Mouse (Mus musculus) C2C12 (cell line): Measurements from ENCODE around the gene Irs1. TPM values are rescaled to one million over a fixed set of nuclear protein-coding genes. Genes with fewer than 3 reads are reported as not detected.

ENCODE experiments used
- H3K27me3 ChIP-seq: one replicate; pipeline ENCODE4 v1.6.1; 2011; ENCODE audit not compliant: control insufficient read depth, insufficient read depth, insufficient read length
- H3K36me3 ChIP-seq: one replicate; pipeline ENCODE4 v1.6.1; 2011; ENCODE audit not compliant: control insufficient read depth, insufficient read depth
- H3K4me3 ChIP-seq: one replicate; pipeline ENCODE4 v1.5.1; 2011; ENCODE audit warnings: mild to moderate bottlenecking, control low read depth; ENCODE audit not compliant: poor library complexity, insufficient read depth, severe bottlenecking
- H3K79me2 ChIP-seq: one replicate; pipeline ENCODE4 v1.6.1; 2011; ENCODE audit not compliant: control insufficient read depth, insufficient read depth
- H3K79me3 ChIP-seq: one replicate; pipeline ENCODE4 v1.6.1; 2011; ENCODE audit warnings: low read depth, control low read depth
- H3ac ChIP-seq: one replicate; pipeline ENCODE3; 2011; ENCODE audit warnings: low read depth; ENCODE audit not compliant: control insufficient read depth, insufficient read length
- CEBPB ChIP-seq: IDR thresholded peaks from one replicate; pipeline ENCODE4 v1.6.1; 2011; ENCODE audit warnings: low read depth, mild to moderate bottlenecking, control low read depth, moderate library complexity
- CTCF ChIP-seq: IDR thresholded peaks from one replicate; pipeline ENCODE4 v1.5.1; 2011; ENCODE audit not compliant: control insufficient read depth, insufficient read depth, insufficient read length
- FOSL1 ChIP-seq: IDR thresholded peaks from one replicate; pipeline ENCODE4 v1.8.0; 2011; ENCODE audit warnings: mild to moderate bottlenecking, low read length; ENCODE audit not compliant: poor library complexity, insufficient read depth, severe bottlenecking
- MAX ChIP-seq: IDR thresholded peaks from one replicate; pipeline ENCODE4 v1.6.1; 2011; ENCODE audit warnings: mild to moderate bottlenecking, control low read depth
- MYOD1 ChIP-seq: IDR thresholded peaks from one replicate; pipeline ENCODE4 v1.6.1; 2011; ENCODE audit warnings: low read depth; ENCODE audit not compliant: control insufficient read depth, insufficient read length
- MYOG ChIP-seq: IDR thresholded peaks from one replicate; pipeline ENCODE4 v1.6.1; 2011; ENCODE audit not compliant: control insufficient read depth, insufficient read length; ENCODE audit errors: extremely low read depth
- USF1 ChIP-seq: IDR thresholded peaks from one replicate; pipeline ENCODE4 v1.6.1; 2011; ENCODE audit warnings: low read depth, mild to moderate bottlenecking, control low read depth, moderate library complexity
- polyA plus RNA-seq: library from polyadenylated mRNA; unstranded; fragments of >200 nt; fragmentation: generic; extraction: Trizol; gene quantifications from one replicate; pipeline ENCODE4 v1.2.1, GENCODE M21; 2012; ENCODE audit warnings: missing spikeins

Gene Irs1
- polyA plus RNA-seq, 1 experiment = 4.6 TPM

GRCm38 (mm10) chr1:82262331-82262730 lies 28.9 kb downstream of the Irs1 start:
- H3ac ChIP-seq = no peak overlapping the region
- H3K27me3 ChIP-seq = no peaks in the 10 kb centered on the region
- TF ChIP-seq MYOD1 (no peak), CTCF (no peak), CEBPB (no peak), MAX (no peak), USF1 (no peak), MYOG (no peak), FOSL1 (no peak)
- H3K79me2 ChIP-seq = peaks cover 99% of the 10 kb centered on the region
- peaks cover 67% of the 10 kb centered on the region for H3K36me3 ChIP-seq
- H3K4me3 ChIP-seq = no peak overlapping the region
- H3K79me3 ChIP-seq = peaks cover 55% of the 10 kb centered on the region

GRCm38 (mm10) chr1:82261638-82262037 lies 29.6 kb downstream of the Irs1 start:
- Histone ChIP-seq H3K79me3 (peaks cover 50% of the 10 kb centered on the region), H3K4me3 (no peak overlapping the region)
- TF ChIP-seq USF1 = no peak
- TF ChIP-seq MYOG = no peak
- TF ChIP-seq MAX = no peak
- no peak for TF ChIP-seq MYOD1

DNA sequence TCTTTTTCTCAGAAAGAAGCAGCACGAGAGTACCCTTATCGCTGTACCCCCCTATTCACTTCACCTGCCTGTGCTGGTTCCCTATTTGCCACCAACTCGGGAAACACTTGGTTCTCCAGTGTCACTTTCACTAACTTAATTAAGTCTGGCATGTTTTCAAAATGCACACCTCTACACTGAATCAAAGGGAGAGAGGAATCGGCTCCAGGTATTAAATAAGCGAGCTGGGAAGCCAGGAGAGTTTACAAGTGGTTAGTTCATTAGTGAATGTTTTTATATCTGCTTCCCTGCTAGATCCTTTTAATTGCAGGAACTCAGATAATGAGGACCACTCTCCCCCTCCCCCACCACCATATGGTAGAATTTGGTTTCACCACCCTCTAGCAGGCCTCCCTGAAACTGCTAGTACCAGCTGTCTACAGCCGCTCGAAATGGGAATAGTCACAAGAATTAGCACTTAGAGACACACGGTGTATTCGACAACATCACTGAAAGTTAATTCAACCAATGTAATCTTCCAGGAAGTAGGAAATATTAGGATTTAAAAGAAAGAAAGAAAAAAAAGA lies 30.1 kb downstream of the Irs1 start:
- Histone ChIP-seq H3K27me3 (no peaks in the 10 kb centered on the region), H3K79me2 (peaks cover 99% of the 10 kb centered on the region), H3ac (no peak overlapping the region), H3K79me3 (peaks cover 45% of the 10 kb centered on the region), H3K4me3 (no peak overlapping the region), H3K36me3 (peaks cover 68% of the 10 kb centered on the region)
- TF ChIP-seq USF1 (no peak), CTCF (no peak), FOSL1 (no peak), MYOG (no peak), CEBPB (no peak), MAX (no peak), MYOD1 (no peak)

More at GRCm38 (mm10) chr1:82261638-82262037, 29.6 kb downstream of the Irs1 start:
- peaks cover 68% of the 10 kb centered on the region for H3K36me3 ChIP-seq
- no peaks in the 10 kb centered on the region for H3K27me3 ChIP-seq
- H3K79me2 ChIP-seq = peaks cover 99% of the 10 kb centered on the region
- no peak overlapping the region for H3ac ChIP-seq

GRCm38 (mm10) chr1:82260055-82260454 lies 31.2 kb downstream of the Irs1 start:
- H3K36me3 ChIP-seq = peaks cover 67% of the 10 kb centered on the region
- peaks cover 99% of the 10 kb centered on the region for H3K79me2 ChIP-seq
- peaks cover 48% of the 10 kb centered on the region for H3K79me3 ChIP-seq
- TF ChIP-seq USF1 (no peak), FOSL1 (no peak), MYOG (no peak), CEBPB (no peak), MYOD1 (no peak), MAX (no peak), CTCF (no peak)
- H3ac ChIP-seq = no peak overlapping the region
- no peak overlapping the region for H3K4me3 ChIP-seq
- no peaks in the 10 kb centered on the region for H3K27me3 ChIP-seq

GRCm38 (mm10) chr1:82258331-82258730 lies 32.9 kb downstream of the Irs1 start:
- TF ChIP-seq CTCF (no peak), USF1 (no peak), CEBPB (no peak), MAX (no peak)
- no peaks in the 10 kb centered on the region for H3K27me3 ChIP-seq
- H3ac ChIP-seq = no peak overlapping the region
- no peak overlapping the region for H3K4me3 ChIP-seq
- peaks cover 49% of the 10 kb centered on the region for H3K79me3 ChIP-seq
- H3K36me3 ChIP-seq = peaks cover 69% of the 10 kb centered on the region
- H3K79me2 ChIP-seq = peaks cover 94% of the 10 kb centered on the region

GRCm38 (mm10) chr1:82257457-82257856 lies 33.8 kb downstream of the Irs1 start:
- H3K27me3 ChIP-seq = no peaks in the 10 kb centered on the region
- no peak overlapping the region for H3K4me3 ChIP-seq
- TF ChIP-seq FOSL1 (no peak), MYOG (no peak), MYOD1 (no peak), CEBPB (no peak), CTCF (no peak), MAX (no peak), USF1 (no peak)
- no peak overlapping the region for H3ac ChIP-seq
- H3K79me3 ChIP-seq = peaks cover 53% of the 10 kb centered on the region
- peaks cover 89% of the 10 kb centered on the region for H3K79me2 ChIP-seq
- peaks cover 69% of the 10 kb centered on the region for H3K36me3 ChIP-seq
